Mouse (Mus musculus) layer of hippocampus, adult 9-10 months (tissue): Measurements from ENCODE around the gene Pld6.
"Not testable (repeated sequence)": the region's sequence is repeated elsewhere in the genome, so short reads cannot be mapped to it uniquely, and the experiment has no call there.

Source experiments
- DNase-seq: peaks from one replicate; pipeline ENCODE4 v3.0.0; 2022; ENCODE audit warnings: low spot score

Gene Pld6

GRCm38 (mm10) chr11:59745851-59746250, 41.6 kb downstream of the Pld6 start:
- no peak for DNase-seq

DNA sequence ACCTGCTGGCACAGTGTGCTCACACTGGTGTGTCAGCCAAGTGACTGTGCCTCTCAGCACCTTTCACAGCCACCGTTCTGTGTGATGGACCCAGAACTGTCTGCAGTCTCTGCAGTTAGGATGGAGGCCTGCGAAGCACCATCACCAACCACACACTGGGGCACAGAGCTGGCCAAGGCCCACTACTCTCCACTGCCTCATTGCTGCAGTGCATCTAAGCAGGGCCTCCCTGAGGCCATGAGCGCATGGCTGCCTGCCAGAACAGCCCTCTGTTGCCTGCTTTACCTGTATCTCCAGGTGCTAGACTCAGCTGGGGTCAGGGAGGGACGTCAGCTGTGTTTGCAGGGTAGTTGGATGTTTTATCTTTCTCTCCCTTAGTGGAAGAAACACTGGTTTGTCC, 43.1 kb downstream of the Pld6 start:
- no peak for DNase-seq

GRCm38 (mm10) chr11:59743712-59744111, 43.7 kb downstream of the Pld6 start:
- no peak for DNase-seq

- no peak for DNase-seq
These were observed 44.1 kb downstream of the Pld6 start for GRCm38 (mm10) chr11:59743307-59743706.

- DNase-seq = no peak
These were observed 45.5 kb downstream of the Pld6 start for GRCm38 (mm10) chr11:59741915-59742314.

DNA sequence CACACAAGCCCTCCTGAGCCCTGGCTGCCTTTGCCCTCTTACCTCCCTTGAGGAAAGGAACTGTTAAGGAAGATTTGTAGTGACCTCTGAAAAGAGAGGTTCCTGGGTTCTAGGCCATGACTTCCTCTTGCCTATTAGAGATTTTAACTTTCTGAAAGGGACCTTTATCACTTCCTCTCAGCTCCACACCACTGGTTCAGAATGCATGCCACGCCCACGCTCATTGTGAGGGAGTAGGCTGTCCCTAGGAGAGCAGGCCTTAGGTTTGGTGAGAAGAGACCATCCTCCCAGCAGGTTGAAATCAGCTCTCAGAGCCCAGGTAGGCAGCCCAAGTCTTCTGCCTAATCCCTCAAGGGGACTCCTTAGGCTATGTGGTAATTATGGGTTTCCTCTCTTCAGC, 47.4 kb downstream of the Pld6 start:
- no peak for DNase-seq

GRCm38 (mm10) chr11:59737250-59737649, 50.2 kb downstream of the Pld6 start:
- no peak for DNase-seq

DNA sequence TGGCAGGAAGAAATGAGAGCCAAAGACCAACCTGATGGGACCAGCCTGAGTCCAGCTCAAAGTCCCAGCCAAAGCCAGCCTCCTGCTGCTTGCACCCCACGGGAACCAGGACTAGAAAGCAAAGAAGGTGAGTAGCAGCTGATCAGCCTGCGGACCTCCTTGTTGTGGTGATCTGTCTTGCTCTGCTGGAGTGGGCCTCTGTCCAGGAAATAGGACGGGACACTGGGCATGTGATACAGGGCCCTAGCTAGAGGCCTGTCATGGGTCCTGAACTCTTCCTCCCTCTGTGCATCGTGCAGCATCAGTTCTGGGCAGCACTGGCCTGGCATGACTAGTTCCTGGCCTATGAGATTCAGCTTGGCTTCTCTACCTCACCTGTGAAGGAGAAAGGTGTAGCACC, 51.5 kb downstream of the Pld6 start:
- DNase-seq = not testable (repeated sequence)

DNA sequence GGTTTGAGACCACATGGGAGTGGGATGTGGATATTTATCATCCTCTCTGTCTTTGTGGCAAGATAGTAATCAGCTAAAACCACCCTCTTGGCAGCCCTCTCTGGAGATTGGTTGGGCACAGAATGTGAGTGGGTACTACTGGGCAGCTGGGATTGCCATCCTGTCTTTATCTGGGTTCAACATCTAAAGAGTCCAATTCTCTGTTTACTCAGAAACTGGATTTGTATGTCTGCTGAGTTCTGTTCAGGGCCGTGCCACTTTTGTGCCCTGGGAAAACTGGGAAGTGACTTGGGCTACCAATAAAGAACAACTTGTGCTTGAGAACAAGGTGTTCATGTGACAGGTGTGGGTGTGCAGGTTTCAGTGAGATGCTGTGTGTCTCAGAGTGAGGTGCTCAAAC, 53.1 kb downstream of the Pld6 start:
- no peak for DNase-seq
